Mouse (Mus musculus) gastrocnemius, adult 18-20 months (tissue): ENCODE results near the gene Ms4a12. TPM values are rescaled to one million over a fixed set of nuclear protein-coding genes. Genes with fewer than 3 reads are reported as not detected.
"Not testable (repeated sequence)": the region's sequence is repeated elsewhere in the genome, so short reads cannot be mapped to it uniquely, and the experiment has no call there.

Experiments used
- DNase-seq: peaks from one replicate; pipeline ENCODE4 v3.0.0; 2021; ENCODE audit warnings: low spot score
- long read RNA-seq, 2 experiments: library from polyadenylated mRNA; stranded (forward); transcript quantifications; one replicate each; pipeline ENCODE4 v2.0.0; 2021
- total RNA-seq, 2 experiments: library from RNA; stranded (reverse); gene quantifications; 2 replicates each; pipeline ENCODE4 v1.2.3; 2021

The Ms4a12 gene
- total RNA-seq = not detected
- long read RNA-seq, experiment 1 = 0 reads
- long read RNA-seq, experiment 2 = 0 reads

GRCm38 (mm10) chr19:11232348-11232747, at the start of gene Ms4a12:
Gene Ms4a12, minus strand, starts transcription at chr19:11232448.
- no peak for DNase-seq

DNA sequence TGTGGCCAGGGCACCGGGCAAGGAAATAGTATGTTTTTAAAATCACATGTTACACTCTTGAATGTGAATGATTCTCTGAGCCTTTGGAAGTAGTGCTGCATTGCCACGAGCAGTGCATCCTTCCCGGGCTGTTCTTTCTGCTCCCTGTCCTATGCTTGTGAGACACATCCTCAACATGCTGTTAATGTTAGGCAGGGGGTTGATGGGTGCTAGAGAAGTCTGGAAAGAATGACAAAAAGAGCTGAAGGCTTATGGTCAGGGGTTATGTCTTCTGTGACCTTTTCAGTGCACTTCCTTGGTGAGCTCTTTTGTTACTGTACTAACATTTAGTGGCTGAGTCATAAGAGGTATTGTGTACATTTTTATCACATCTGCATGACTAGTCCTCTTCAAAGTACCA, 48.0 kb upstream of the Ms4a12 start:
- no peak for DNase-seq

- DNase-seq = no peak
Measured at GRCm38 (mm10) chr19:11276431-11276830, 44.2 kb upstream of the Ms4a12 start.

- no peak for DNase-seq
Measured at GRCm38 (mm10) chr19:11266956-11267355, 34.7 kb upstream of the Ms4a12 start.

DNA sequence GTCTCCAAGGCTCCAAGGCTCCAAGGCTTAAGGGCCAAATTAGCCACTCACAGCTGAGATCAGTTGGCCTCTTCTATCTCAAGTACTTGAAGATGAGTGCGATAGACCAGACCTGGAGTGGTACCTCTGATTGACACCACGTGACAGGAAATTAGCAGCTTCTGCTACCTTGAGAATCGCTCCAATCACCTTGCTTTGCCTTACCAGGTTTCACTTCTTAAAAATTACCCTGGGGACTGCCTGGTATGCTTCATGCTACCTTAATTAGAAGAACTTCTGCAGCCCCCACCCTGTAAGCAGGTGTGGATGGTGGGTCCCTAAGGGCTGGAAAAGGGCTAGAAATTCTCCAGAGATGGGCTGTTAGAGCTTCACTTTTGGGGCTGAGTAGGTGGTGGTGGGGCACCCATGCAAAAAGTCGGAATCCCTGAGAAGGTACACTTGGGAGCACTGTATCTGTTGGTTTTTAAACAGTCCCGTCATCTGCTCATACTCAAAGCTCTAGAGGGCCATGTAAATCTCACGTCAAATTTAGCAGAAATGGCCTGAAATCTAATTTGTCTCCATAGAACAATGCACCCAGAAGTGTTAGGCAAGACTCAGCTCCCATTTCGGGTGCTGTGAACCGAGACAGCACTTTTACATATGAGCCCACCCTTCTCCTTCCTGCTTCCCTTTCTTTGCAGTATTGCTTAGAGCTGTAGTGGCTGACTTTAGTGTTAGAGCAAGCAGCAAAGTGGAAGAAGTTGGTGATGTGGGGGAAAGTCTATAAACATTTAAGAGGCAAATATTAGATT, 34.0 kb upstream of the Ms4a12 start, which contains the start of gene Ms4a1:
Gene Ms4a1, minus strand, starts transcription at position 190 of the 794 bp plus-strand sequence.
- no peak for DNase-seq

- no peak for DNase-seq
Measured at GRCm38 (mm10) chr19:11264602-11265185, 32.4 kb upstream of the Ms4a12 start.

DNA sequence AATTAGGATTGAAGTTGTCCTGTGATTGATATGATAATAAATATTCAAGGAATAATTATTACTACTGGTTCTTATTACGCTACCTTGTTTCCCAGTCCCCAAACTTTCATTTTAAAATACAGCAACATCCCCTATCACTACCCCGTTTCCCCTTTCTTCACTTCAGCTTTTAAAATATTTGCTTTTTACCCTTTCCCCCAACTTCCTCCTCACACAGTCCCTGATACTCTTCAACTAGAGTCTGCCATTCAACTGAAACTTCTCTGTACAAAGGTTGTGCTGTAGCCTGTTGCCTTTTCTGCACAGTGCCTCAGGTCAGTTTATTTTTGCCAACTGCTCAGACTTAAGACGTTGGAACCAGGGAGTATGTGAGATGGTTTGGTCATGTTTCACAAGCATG, 31.3 kb upstream of the Ms4a12 start:
- DNase-seq = no peak

DNA sequence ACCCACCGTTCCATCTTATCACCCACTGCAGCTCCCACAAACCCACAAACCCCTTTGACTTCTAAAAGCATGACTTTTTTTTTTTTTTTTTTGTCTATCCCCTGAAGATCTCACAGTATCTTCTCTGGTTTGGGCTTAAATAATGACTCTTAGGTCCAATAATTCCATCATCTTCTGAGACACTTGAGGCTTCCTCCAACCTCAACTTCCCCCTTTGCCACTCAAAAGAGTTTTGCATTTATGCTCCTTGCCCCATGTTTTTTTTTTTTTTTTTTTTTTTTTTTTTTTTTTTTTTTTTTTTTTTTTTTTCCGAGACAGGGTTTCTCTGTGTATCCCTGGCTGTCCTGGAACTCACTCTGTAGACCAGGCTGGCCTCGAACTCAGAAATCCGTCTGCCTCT, 30.7 kb upstream of the Ms4a12 start:
- not testable (repeated sequence) for DNase-seq

- no peak for DNase-seq
Measured at GRCm38 (mm10) chr19:11261522-11261921, 29.3 kb upstream of the Ms4a12 start.

GRCm38 (mm10) chr19:11244230-11244629, 12.0 kb upstream of the Ms4a12 start:
- no peak for DNase-seq

DNA sequence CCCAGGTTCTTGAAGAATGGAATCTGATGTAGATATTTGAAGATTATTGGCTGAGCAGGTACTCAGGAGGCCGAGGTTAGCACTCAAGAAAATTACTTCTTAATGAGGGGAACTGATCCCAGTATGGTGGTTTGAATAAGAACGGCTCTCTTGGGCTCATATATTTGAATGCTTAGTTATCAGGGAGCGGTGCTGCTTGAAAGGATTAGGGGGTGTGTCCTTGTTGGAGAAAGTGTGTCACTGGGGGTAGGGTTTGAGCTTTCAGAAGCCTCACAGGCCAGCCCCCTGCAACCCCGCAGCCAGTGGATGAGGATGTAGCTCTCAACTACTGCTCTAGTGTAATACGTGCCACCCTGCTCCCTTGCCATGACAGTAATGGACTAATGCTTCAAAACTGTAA, 10.3 kb upstream of the Ms4a12 start:
- no peak for DNase-seq

GRCm38 (mm10) chr19:11235820-11236219, 3.6 kb upstream of the Ms4a12 start:
- no peak for DNase-seq

GRCm38 (mm10) chr19:11234921-11235735, 2.9 kb upstream of the Ms4a12 start:
- DNase-seq = no peak

DNA sequence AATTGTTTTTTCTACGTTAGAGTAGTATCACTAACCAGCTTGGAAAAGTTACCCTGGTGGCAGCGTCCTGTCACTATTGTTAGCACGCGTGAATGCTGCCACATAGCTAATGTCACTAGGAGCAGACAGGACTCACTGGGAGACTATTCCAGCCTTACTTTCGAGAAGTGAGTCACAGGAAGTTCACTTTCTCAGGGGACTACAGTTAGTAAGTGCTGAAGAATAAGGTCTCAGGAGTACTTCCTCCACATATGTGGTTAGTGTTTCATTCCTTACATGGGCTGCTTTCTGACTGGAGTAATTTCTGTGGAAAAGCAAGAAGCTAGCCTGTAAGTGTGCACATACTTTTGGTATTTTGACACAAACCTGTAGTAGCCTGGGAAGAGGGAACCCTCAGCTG, 2.0 kb upstream of the Ms4a12 start:
- DNase-seq = no peak

- DNase-seq = no peak
Measured at GRCm38 (mm10) chr19:11196546-11196945, 35.7 kb downstream of the Ms4a12 start, which contains the start of gene Ms4a13. Gene Ms4a13, minus strand, starts transcription at chr19:11196737.

DNA sequence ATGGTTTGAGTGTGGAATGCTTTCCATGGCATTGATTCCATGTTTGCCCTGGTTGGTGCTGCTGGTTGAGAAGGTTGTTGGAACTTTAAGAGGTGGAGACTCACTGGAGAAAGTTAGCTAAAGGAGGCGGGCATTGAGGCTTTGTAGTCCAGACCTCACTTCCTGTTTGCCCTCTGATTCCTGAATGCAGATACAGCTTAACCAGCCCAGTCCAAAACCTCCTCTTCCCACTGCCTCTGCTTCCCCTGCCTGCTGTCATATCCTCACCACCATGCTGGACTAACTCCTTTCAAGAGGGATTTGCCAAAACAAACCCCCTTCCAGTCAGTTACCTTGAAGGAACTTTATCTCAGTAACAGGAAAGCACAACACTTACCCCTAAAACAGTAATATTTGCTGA, 39.7 kb downstream of the Ms4a12 start:
- DNase-seq = no peak

GRCm38 (mm10) chr19:11184121-11184520, 48.1 kb downstream of the Ms4a12 start:
- DNase-seq = peak; percentile 11

GRCm38 (mm10) chr19:11177464-11177863, 54.8 kb downstream of the Ms4a12 start:
- DNase-seq = no peak

GRCm38 (mm10) chr19:11165172-11165571, 67.1 kb downstream of the Ms4a12 start, which contains the start of gene 1700025F22Rik:
Gene 1700025F22Rik, minus strand, starts transcription at chr19:11165320.
- DNase-seq = no peak
